Mouse (Mus musculus): ENCODE measurements around the gene Homez.

Homez gene

DNA sequence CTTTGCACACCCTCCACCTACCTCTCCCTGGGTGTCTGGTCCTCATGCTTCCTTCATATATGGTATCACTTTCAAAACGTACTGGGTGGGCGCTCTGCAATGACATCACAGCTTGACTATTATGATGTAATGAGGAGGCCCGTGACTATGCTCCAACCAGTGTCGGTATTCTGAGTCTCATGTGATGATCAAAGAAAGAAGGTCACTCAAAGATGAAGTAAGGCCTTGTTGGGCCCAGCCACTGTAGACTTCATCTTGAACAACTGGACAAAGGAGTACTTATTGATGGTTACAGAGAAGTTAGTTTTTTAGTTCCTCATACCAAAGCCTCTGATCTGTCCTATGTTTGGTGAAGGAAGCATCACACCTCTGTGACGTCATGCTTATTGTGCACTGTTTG lies at the start of gene Homez:
Gene Homez (minus strand): TSS at position 101 of the 400 bp plus-strand sequence.
- no peak for DNase-seq

DNA sequence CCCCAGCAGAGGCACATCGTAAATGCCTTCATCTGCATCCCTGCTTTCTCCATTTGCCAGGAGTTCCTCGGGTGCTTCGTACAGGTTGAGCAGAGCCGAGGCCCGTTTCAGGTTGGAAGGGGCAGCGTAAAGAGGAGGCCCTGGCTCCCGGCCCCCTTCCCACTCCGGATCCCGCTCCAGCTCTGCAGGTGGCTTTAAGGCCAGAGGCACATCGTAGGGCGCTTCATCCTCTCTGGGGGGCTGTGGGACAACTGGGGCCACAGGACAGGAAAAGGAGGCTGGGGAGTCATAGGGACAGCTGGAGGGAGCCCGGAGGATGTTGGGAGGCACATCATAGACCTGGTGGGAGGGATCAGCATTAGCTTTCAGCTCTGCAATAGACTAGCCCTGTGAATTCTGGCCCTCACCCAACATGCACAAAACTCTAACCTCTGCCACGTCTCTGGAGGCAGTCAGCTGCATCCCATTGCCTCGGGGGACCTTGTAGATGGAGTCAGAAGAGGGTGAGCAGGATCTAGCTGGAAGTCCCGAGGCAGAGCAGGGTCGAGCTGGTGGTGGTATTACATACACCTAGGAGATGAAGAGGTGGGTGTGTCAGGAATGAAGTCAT lies 49.4 kb upstream of the Homez start:
- no peak for DNase-seq

GRCm38 (mm10) chr14:54913343-54913742 lies 42.6 kb upstream of the Homez start:
- no peak for DNase-seq

DNA sequence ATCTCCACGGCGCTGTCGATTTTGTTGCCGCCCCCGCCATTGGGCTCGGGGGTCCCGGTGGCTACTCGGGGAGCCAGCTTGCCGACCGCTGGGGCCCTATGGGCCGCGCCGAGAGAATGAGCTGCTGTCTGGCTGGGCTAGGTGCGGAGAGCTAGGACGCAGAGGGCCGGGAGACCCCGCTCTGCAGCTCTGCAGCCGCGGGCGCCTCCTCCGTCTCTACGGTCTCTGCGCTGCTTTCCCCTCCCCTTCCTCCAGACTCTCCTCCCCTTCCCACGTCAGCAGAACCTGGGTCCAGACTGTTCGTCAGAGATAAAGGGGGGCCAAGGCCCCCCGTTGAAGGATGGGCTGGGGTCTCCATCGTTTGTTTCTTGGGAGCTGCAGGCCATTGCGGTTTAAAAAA lies 42.1 kb upstream of the Homez start, which contains the start of gene Slc22a17:
Gene Slc22a17 (minus strand): TSS at position 247 of the 400 bp plus-strand sequence.
- peak; percentile 35 to 61 for DNase-seq

DNA sequence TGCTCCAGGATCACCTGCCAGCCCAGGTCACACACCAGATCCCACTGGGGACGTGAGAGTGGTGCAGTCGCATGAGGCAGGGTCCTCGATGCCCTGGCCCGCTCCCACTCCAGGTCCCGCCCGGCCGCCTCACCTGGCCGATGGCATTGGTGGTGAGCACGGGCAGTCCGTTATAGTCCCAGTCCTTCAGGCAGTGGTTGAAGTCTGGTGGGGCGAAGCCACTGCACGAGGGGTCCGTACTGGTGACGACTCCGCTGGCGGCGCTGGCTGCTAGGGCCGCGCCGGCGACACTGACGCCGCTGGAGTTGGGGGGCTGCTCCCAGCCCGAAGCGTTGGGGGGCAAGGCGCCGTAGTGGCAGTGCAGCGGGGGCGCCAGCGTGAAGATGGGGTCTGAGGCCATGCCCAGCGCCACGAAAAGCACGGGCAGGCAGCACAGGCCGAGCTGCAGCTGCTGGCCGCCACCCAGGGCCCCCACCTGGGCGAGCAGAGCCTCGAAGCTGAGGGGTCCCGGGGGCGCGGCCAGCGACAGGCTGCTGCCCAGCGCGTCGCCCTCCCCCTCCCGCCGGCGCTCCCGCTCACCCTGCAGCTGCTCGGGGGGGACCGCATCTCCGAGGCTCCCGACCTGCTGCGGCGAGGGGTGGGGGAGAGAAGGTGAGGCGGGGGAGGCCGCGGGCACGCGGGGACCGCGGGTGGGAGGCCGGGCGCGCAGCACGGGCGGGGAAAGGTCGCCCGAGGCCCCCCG lies 41.5 kb upstream of the Homez start:
- DNase-seq = no peak

- no peak for DNase-seq
Observed at GRCm38 (mm10) chr14:54908682-54909081, 37.9 kb upstream of the Homez start.

DNA sequence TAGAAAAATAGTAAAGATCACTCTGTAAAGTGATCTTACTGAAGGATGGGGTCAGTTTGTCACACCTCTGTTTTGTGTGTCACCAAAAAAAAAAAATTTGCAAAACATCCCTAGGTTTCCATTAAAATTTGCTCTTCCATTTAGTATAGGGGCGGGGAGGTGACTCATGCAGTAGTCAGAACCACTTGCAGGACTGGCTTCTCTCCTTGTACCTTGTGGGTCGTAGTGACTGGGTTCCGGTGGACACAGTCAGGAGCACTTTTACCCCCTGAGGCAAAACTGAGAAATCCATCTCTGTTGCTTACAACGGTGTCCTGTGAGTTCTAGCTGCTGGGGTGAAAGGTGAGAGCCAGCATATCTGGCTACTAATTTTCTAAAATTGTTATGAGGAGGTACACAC lies 32.9 kb upstream of the Homez start:
- no peak for DNase-seq

GRCm38 (mm10) chr14:54900383-54900782 lies 29.6 kb upstream of the Homez start:
- DNase-seq = peak; percentile 78 to 80

DNA sequence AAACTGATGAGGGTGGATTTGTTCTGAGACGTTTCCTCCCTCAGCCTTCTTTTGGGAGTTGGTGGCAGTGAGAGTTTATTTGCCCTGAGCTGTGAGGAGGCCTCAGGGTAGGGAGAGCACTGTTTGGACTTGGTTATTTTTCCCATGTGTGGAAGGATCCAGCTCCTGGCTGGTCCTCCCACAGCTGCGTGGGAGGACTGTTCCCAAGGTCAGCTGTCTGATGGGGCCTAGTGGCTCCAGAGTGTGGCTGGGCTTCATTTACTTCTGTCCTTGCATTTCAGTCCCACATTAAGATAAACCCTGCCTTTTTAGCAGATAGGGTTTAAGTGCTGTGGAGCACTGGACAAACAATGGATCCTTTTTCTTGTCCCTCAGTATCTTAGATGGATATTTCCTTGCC lies 26.7 kb upstream of the Homez start:
- DNase-seq = no peak

GRCm38 (mm10) chr14:54894296-54895151 lies 23.8 kb upstream of the Homez start:
- peak; percentile 59 to 60 for DNase-seq

GRCm38 (mm10) chr14:54893651-54894181 lies 23.0 kb upstream of the Homez start:
- peak; percentile 99 to 100 for DNase-seq

DNA sequence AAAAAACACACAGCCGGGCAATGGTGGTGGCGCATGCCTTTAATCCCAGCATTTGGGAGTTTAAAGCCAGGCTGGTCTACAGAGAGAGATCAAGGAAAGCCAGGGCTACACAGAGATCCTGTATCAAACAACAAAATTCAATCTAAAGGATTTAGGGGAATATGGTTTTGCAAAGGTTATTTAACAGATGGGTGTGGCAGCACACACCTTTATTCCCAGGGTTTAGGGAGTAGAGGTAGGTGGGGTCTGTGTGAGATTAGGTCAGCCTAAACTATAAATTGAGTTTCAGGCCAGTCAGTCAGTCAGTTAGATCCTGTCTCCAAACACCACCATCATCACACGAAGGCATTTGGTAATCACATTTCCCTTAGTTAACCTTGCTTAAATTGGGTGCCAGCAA lies 21.4 kb upstream of the Homez start, which contains the start of gene Pabpn1:
Gene Pabpn1 (plus strand): TSS at position 301 of the 400 bp plus-strand sequence.
- DNase-seq = no peak

DNA sequence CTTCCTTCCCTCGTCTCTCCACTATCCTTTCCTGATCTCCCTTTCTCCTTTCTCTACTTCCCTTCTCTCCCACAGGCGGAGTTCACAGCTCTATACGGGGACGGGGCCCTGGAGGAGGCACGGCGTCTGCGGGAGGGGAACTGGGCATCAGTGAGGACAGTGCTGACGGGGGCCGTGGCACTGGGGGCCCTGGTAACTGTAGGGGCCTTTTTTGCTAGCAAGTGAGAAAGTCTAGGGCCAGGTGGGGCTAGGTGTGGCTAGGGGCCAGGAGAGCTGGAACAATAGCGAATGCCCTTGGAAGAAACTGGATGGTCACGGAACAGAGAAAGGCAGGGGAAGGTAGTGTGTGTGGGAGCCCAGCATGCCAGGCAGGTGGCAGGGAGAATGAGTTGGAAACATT lies 14.5 kb upstream of the Homez start:
- DNase-seq = no peak

DNA sequence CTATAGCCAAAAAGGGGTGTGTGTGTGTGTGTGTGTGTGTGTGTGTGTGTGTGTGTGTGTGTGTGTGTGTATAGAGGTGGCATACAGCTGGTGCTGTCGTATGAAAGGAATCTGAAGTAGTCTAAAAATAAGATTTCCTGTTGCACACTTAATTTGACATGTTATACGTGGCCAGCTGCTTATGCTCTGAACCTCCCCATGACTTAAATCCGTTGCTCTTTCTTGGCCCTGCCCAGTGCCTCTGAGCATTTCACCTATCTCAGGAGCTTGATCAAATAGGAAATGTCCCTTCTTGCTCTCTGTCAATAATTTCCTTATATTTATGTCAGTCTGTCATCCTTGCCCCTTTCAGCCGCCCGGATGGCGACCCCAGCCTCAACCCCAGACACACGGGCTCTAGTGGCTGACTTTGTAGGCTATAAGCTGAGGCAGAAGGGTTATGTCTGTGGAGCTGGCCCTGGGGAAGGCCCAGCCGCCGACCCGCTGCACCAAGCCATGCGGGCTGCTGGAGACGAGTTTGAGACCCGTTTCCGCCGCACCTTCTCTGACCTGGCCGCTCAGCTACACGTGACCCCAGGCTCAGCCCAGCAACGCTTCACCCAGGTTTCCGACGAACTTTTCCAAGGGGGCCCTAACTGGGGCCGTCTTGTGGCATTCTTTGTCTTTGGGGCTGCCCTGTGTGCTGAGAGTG lies 13.4 kb upstream of the Homez start:
- no peak for DNase-seq

DNA sequence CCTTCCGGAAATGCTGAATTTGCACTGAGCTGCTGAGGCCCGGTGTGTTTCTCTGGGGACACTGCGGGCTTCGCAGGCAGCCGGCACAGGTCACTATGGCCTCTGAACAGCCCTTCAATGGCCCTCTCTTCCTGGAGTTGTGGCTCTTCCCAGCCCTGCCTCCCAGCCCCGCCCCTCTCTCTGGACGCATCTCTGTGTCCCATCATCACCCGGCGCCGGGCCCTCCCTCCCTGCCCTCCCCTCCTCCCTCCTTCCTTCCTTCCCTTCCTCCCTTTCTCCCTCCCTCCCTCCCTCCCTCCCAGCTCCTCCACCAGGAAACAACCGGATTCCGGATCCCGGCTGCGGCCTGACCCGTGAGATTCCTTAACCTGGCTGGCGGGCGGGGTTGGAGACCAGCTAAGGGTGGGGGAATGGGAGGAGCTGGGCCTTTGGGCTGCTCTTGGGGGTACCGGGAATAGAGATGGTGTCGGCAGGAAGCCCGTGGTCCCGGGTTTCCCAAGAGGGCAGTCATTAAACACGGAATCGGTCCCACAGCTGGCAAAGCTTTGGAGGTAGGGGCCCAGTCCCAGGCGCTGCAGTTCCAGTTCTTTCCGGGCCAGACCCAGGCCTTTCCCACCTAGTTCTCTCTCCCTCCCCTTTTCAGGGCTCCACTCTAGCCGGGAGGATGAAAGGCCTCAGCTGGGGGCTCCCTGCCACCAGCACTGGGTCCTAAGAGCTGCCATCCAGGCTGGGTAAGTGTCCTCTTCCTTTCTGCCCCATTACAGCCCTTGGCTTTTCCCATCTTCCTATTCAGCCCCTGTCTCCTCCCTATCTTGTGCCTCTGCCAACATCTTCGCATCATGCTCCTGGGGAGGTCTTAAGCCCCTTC lies 12.6 kb upstream of the Homez start, which contains the start of the genes Bcl2l2 and Gm20521:
Gene Bcl2l2 (plus strand): TSS at position 224 of the 868 bp plus-strand sequence.
Gene Gm20521 (plus strand): TSS at position 288 of the 868 bp plus-strand sequence.
- peak; percentile 85 to 88 for DNase-seq

- peak in 1 of 2 experiments; percentile 75 for DNase-seq
Observed at GRCm38 (mm10) chr14:54877048-54877715, 6.4 kb upstream of the Homez start, which contains the start of gene Ppp1r3e. Ppp1r3e (minus strand) TSS chr14:54877550.

GRCm38 (mm10) chr14:54876539-54877047 lies 5.8 kb upstream of the Homez start:
- DNase-seq = peak; percentile 89 to 91

GRCm38 (mm10) chr14:54875844-54876538 lies 5.2 kb upstream of the Homez start:
- DNase-seq = peak in 1 of 2 experiments; percentile 28

GRCm38 (mm10) chr14:54874165-54874564 lies 3.4 kb upstream of the Homez start:
- no peak for DNase-seq

GRCm38 (mm10) chr14:54868026-54868425 lies 2.7 kb downstream of the Homez start:
- no peak for DNase-seq
